Mouse (Mus musculus) hindbrain, postnatal 0 days (tissue): ENCODE results near the gene Nr5a1. TPM values are rescaled to one million over a fixed set of nuclear protein-coding genes. Genes with fewer than 3 reads are reported as not detected.

Experiments used
- ATAC-seq: fragments of 200-750 bp; cut with Nextera tagmentation; 2 replicates; pipeline ENCODE4 v1.8.0; 2017; ENCODE audit warnings: mild to moderate bottlenecking, moderate TSS enrichment, moderate library complexity
- DNase-seq: peaks from one replicate; pipeline ENCODE4 v3.0.0-alpha.2; 2015; ENCODE audit warnings: low spot score
- H3K27ac ChIP-seq: fragments of 300-500 bp; sonication (generic); 2 replicates; pipeline ENCODE4 v1.5.1; 2014; ENCODE audit warnings: mild to moderate bottlenecking
- H3K27me3 ChIP-seq: fragments of 300-500 bp; sonication (generic); 2 replicates; pipeline ENCODE4 v1.6.1; 2014; ENCODE audit warnings: low read length, mixed read lengths; ENCODE audit not compliant: insufficient read depth
- H3K36me3 ChIP-seq: fragments of 300-500 bp; sonication (generic); 2 replicates; pipeline ENCODE4 v1.6.1; 2014; ENCODE audit warnings: low read length, mixed read lengths; ENCODE audit not compliant: insufficient read depth
- H3K4me1 ChIP-seq: fragments of 300-500 bp; sonication (generic); 2 replicates; pipeline ENCODE4 v1.6.1; 2014; ENCODE audit warnings: antibody characterized with exemption, low read length, mixed read lengths; ENCODE audit not compliant: insufficient read depth
- H3K4me2 ChIP-seq: fragments of 300-500 bp; sonication (generic); 2 replicates; pipeline ENCODE4 v1.6.1; 2014; ENCODE audit warnings: low read depth, mild to moderate bottlenecking, low read length, moderate library complexity, mixed read lengths
- H3K4me3 ChIP-seq: fragments of 300-500 bp; sonication (generic); 2 replicates; pipeline ENCODE4 v1.5.1; 2014; ENCODE audit warnings: low read length
- H3K9ac ChIP-seq: fragments of 300-500 bp; sonication (generic); replicated peaks from 2 replicates; pipeline ENCODE4 v1.6.1; 2014; ENCODE audit warnings: mild to moderate bottlenecking, low read length, moderate library complexity, mixed read lengths
- H3K9me3 ChIP-seq: fragments of 300-500 bp; sonication (generic); 2 replicates; pipeline ENCODE4 v1.6.1; 2016; ENCODE audit warnings: low read length, mixed read lengths
- CTCF ChIP-seq: IDR thresholded peaks from 2 replicates; pipeline ENCODE4 v1.5.1; 2016; ENCODE audit warnings: antibody characterized with exemption, control low read depth, low read depth
- WGBS: fragments of 180-500 bp; shearing (Covaris S2); extraction: QIAGEN DNeasy Blood & Tissue Kit; methylation state at CpG from one replicate; pipeline ENCODE4 v1.1.7; 2014; 5-methylcytosine and 5-hydroxymethylcytosine counted together
- polyA plus RNA-seq: library from polyadenylated mRNA; unstranded; fragments of >200 nt; fragmentation: Nextera tagmentation; extraction: Ambion mirVana; gene quantifications from 2 replicates; pipeline ENCODE4 v1.2.1, GENCODE M21; 2015
- total RNA-seq: library from RNA; depleted of rRNA; stranded (reverse); fragments of >200 nt; gene quantifications from 2 replicates; pipeline ENCODE4 v1.2.3, GENCODE M21; 2014

Gene Nr5a1
- total and polyA plus RNA-seq, 2 experiments from 2014 or later = 0.05 TPM

DNA sequence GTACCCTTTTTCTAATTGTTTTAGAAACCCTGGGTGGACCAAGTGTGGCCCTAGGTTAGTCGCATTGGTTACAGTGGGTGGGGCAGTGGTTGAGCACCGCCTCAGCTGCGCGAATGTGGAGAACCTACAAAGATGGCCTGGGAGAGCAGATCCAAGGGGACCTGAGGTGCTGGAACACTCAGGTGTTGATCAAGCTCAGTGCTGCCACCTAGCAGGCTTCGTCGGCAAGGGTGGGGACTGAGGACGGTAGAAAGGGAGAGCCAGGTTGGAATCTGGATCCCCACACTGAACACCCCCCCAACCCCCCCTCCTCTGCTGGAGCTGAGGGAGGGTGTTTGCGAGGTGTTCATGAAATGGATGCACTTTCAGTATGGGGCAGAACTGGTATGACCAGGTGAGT, 22.8 kb downstream of the Nr5a1 start:
- Histone ChIP-seq H3K36me3 (no peaks in the 10 kb centered on the region), H3K4me2 (no peak overlapping the region), H3K9ac (no peak overlapping the region), H3K9me3 (no peaks in the 10 kb centered on the region), H3K27ac (no peak overlapping the region), H3K4me1 (peaks cover 9% of the 10 kb centered on the region), H3K4me3 (no peak overlapping the region), H3K27me3 (no peaks in the 10 kb centered on the region)
- DNase-seq (peak; percentile 64), ATAC-seq (no peak)
- 29% methylated on average over 8 of the region's 8 CpGs for WGBS
- TF ChIP-seq CTCF = peak; percentile 69

DNA sequence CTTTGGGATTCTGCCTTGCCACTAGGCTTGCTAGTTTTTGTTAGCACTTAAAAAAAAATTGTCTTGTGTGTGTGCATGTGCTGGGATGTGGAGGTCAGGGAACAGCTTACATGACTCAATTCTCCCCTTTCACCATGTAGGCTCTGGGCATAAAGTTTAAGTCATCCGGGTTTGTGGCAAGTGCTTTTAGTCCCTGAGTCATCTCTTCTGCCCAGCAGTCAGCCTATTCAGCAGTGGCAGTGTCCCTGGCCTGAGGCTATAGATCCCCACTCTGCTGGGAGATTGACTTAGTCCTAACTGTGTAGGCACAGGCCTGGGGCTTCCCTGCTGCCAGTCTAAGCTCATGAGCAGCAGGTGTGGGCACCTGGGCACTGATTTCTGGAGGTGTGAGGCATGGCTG, 24.5 kb downstream of the Nr5a1 start:
- H3K4me3 ChIP-seq = no peak overlapping the region
- ATAC-seq = no peak
- no peaks in the 10 kb centered on the region for H3K36me3 ChIP-seq
- no peak overlapping the region for H3K4me2 ChIP-seq
- DNase-seq = no peak
- H3K4me1 ChIP-seq = peaks cover 9% of the 10 kb centered on the region
- 37% methylated on average over 1 of the region's 1 CpGs for WGBS
- no peak overlapping the region for H3K27ac ChIP-seq
- no peaks in the 10 kb centered on the region for H3K27me3 ChIP-seq
- no peak overlapping the region for H3K9ac ChIP-seq
- H3K9me3 ChIP-seq = no peaks in the 10 kb centered on the region
- no peak for TF ChIP-seq CTCF

DNA sequence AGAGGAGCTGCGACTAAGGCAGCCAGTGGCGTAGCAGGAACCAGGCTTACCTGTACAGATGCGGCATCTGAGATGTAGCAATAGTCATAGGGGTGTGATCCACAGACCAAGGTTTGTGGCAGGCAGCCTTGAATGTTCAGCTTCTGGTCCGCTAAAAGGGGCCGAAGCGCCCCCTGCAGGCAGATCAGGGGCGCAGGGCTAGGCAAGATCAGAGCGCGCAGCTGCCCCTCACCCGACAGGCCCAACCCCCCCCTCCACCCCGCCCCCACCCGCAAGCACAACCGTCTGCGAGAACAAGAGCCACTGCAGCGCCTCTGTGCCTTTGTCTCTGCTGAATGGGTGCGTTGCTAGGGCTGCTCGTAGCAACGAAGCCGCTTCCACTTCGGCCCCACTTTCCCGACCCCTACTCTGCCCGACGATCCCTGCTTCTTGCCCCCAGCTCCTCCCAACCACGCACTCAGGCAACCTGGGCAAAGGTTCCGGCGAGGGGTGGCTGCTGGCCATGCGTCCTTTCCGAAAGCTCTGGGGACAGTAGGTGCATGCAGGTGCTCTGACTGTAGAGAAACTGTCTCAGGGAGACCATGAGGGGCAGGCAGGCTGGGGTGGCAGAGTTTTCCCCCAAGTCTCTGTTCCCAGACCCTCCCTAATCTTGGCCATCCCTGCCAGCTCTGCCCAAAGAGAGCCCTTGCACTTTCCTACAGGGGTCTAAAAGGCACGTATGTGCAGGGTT, 25.4 kb downstream of the Nr5a1 start:
- H3K9ac ChIP-seq = peak overlapping the region; percentile 44
- DNase-seq = peak; percentile 87
- H3K9me3 ChIP-seq = no peaks in the 10 kb centered on the region
- H3K4me1 ChIP-seq = peaks cover 9% of the 10 kb centered on the region
- 2% methylated on average over 28 of the region's 29 CpGs for WGBS
- no peaks in the 10 kb centered on the region for H3K36me3 ChIP-seq
- peak overlapping the region; percentile 29 for H3K4me3 ChIP-seq
- H3K4me2 ChIP-seq = peak overlapping the region; percentile 63
- H3K27ac ChIP-seq = no peak overlapping the region; the same call in 1 of the 2 replicates
- TF ChIP-seq CTCF = peak; percentile 79
- peak; percentile 86 for ATAC-seq
- no peaks in the 10 kb centered on the region for H3K27me3 ChIP-seq

DNA sequence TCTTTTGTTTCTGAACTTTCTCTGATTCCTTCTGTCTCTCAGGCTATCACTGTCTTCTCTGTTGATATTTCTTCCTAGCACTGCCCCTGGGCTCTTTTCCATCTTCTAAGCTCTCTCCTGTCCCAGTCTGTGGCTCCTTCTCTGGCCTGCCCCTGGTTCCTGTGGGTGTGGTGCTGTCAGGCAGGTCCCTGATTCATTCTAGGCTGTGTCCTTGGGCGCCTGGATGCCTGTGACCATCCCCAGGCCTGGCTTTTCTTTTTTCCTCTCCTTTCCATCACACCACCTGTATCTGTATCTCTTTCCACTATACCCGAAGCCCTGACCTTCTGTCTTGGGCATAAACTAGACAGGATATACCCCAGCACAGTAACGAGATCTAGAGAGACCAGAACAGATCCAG, 28.6 kb downstream of the Nr5a1 start:
- H3K4me3 ChIP-seq = no peak overlapping the region
- H3K9ac ChIP-seq = no peak overlapping the region
- ATAC-seq (no peak), DNase-seq (no peak)
- H3K4me2 ChIP-seq = no peak overlapping the region
- H3K27me3 ChIP-seq = no peaks in the 10 kb centered on the region
- no peak overlapping the region for H3K27ac ChIP-seq
- no peaks in the 10 kb centered on the region for H3K9me3 ChIP-seq
- no peaks in the 10 kb centered on the region for H3K36me3 ChIP-seq
- peaks cover 9% of the 10 kb centered on the region for H3K4me1 ChIP-seq
- no peak for TF ChIP-seq CTCF
- 73% methylated on average over 3 of the region's 3 CpGs for WGBS

DNA sequence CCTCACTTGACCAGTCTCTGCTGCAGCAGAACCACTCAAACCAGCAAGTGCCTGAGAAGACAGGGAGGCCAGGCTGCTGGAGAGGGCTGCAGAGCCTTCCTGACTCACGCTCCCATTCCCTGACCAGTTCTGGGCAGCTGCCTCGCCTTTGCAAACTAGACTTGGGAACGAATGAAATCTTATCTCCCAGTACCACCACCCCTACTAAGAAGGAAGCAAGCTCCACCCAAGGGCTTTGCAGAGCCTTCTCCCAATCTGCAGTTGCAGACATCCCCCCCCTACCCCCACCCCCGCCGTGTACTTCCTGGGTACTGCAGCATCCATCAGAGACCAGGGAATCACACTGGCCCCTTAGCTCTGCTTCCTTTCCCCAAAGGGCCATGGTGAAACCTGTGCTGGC, 31.3 kb downstream of the Nr5a1 start:
- Histone ChIP-seq H3K27me3 (no peaks in the 10 kb centered on the region), H3K4me1 (peaks cover under 1% of the 10 kb centered on the region), H3K4me3 (no peak overlapping the region), H3K9me3 (no peaks in the 10 kb centered on the region), H3K9ac (no peak overlapping the region), H3K4me2 (no peak overlapping the region), H3K36me3 (no peaks in the 10 kb centered on the region), H3K27ac (no peak overlapping the region)
- WGBS = 78% methylated on average over 5 of the region's 5 CpGs
- no peak for TF ChIP-seq CTCF
- ATAC-seq = no peak
- no peak for DNase-seq

DNA sequence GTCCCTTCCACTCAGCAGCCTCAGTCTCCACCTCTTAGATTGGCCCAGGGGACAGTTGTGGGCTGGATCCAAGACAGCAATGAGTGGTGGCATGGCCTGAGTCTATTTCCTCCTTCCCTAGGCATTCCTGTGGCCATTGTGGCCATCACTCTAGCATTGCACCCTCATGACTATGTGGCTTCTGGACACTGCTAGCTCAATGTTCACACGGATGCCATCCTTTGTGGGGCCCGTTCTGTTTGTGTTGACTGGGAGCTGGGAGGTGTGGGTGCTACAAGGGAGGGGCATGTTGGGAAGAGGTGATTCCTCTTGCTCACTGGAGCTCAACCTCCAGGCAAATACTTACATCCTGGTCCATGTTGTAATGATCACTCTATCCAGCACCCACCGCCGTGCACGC, 32.1 kb downstream of the Nr5a1 start:
- H3K4me3 ChIP-seq = no peak overlapping the region
- no peak for TF ChIP-seq CTCF
- no peaks in the 10 kb centered on the region for H3K36me3 ChIP-seq
- no peak for ATAC-seq
- no peaks in the 10 kb centered on the region for H3K4me1 ChIP-seq
- WGBS = 94% methylated on average over 5 of the region's 5 CpGs
- DNase-seq = no peak
- no peak overlapping the region for H3K27ac ChIP-seq
- no peaks in the 10 kb centered on the region for H3K27me3 ChIP-seq
- no peaks in the 10 kb centered on the region for H3K9me3 ChIP-seq
- H3K9ac ChIP-seq = no peak overlapping the region
- no peak overlapping the region for H3K4me2 ChIP-seq

DNA sequence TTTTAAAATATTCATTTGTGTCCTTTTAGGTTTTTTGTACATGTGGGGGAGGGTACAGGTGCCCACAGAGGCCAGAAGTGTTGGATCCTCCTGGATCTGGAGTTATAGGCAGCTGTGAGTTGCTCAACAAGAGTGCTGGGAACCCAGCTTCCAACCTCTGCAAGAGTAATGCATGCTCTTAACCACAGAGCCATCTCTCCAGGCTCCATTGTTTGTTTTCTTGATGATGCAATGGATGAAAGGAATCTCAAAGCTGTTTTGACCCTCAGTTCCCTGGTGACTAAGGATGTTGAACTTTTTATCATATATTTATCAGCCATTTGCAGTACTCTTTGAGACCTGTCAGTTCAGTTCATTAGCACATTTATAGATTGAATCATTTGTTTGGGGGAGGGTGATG, 35.4 kb downstream of the Nr5a1 start:
- no peaks in the 10 kb centered on the region for H3K27me3 ChIP-seq
- no peak overlapping the region for H3K4me3 ChIP-seq
- H3K4me2 ChIP-seq = no peak overlapping the region
- no peak for DNase-seq
- no peak for TF ChIP-seq CTCF
- no peak overlapping the region for H3K9ac ChIP-seq
- no peaks in the 10 kb centered on the region for H3K4me1 ChIP-seq
- no peaks in the 10 kb centered on the region for H3K9me3 ChIP-seq
- no peaks in the 10 kb centered on the region for H3K36me3 ChIP-seq
- no peak for ATAC-seq
- H3K27ac ChIP-seq = no peak overlapping the region
